Mouse (Mus musculus): ENCODE data around the gene Lrrc29. TPM values are rescaled to one million over a fixed set of nuclear protein-coding genes. Genes with fewer than 3 reads are reported as not detected.

The Lrrc29 gene
- polyA plus RNA-seq, 1 experiment from 2014 or later: 1.1 TPM

- H3K36me3 ChIP-seq (ENCODE audit: control insufficient read depth, insufficient read depth, low read length): no peaks in the 10 kb centered on the region
- DNase-seq (ENCODE audit: low spot score, missing footprints) (peak; percentile 94), ATAC-seq (ENCODE audit: low FRiP score) (peak; percentile 14)
- no peak overlapping the region for H3K27ac ChIP-seq (ENCODE audit: low read depth, low read length)
- WGBS: under 1% methylated on average over 34 of the region's 34 CpGs
- peak overlapping the region; percentile 69 for H3K9ac ChIP-seq (ENCODE audit: low read length)
- no peaks in the 10 kb centered on the region for H3K9me3 ChIP-seq (ENCODE audit: control insufficient read depth, low read length)
- H3K4me1 ChIP-seq (ENCODE audit: control insufficient read depth, insufficient read depth, low read length): peaks cover 19% of the 10 kb centered on the region
- no peaks in the 10 kb centered on the region; the same call in 1 of the 2 replicates for H3K27me3 ChIP-seq (ENCODE audit: control insufficient read depth, insufficient read depth, low read length)
- peak overlapping the region; percentile 62 for H3K4me3 ChIP-seq (ENCODE audit: low read depth, low read length)
- H3K4me2 ChIP-seq: peak overlapping the region; percentile 99
Measured at GRCm38 (mm10) chr8:105346611-105347427, 20.7 kb upstream of the Lrrc29 start.

GRCm38 (mm10) chr8:105345061-105345975 is 19.2 kb upstream of the Lrrc29 start:
- Histone ChIP-seq H3K4me2 (no peak overlapping the region), H3K9ac (ENCODE audit: low read length) (no peak overlapping the region), H3K9me3 (ENCODE audit: control insufficient read depth, low read length) (no peaks in the 10 kb centered on the region), H3K4me3 (ENCODE audit: low read depth, low read length) (no peak overlapping the region), H3K27ac (ENCODE audit: low read depth, low read length) (no peak overlapping the region), H3K4me1 (ENCODE audit: control insufficient read depth, insufficient read depth, low read length) (peaks cover 19% of the 10 kb centered on the region), H3K36me3 (ENCODE audit: control insufficient read depth, insufficient read depth, low read length) (no peaks in the 10 kb centered on the region), H3K27me3 (ENCODE audit: control insufficient read depth, insufficient read depth, low read length) (no peaks in the 10 kb centered on the region; the same call in 1 of the 2 replicates)
- 68% methylated on average over 7 of the region's 7 CpGs for WGBS
- DNase-seq (ENCODE audit: low spot score, missing footprints) (no peak), ATAC-seq (ENCODE audit: low FRiP score) (no peak)

- ATAC-seq (ENCODE audit: low FRiP score) (no peak), DNase-seq (ENCODE audit: low spot score, missing footprints) (no peak)
- H3K4me3 ChIP-seq (ENCODE audit: low read depth, low read length): no peak overlapping the region
- H3K9me3 ChIP-seq (ENCODE audit: control insufficient read depth, low read length): no peaks in the 10 kb centered on the region
- H3K4me2 ChIP-seq: no peak overlapping the region
- no peaks in the 10 kb centered on the region; the same call in 1 of the 2 replicates for H3K27me3 ChIP-seq (ENCODE audit: control insufficient read depth, insufficient read depth, low read length)
- WGBS: 79% methylated on average over 8 of the region's 8 CpGs
- peaks cover 17% of the 10 kb centered on the region for H3K4me1 ChIP-seq (ENCODE audit: control insufficient read depth, insufficient read depth, low read length)
- no peaks in the 10 kb centered on the region for H3K36me3 ChIP-seq (ENCODE audit: control insufficient read depth, insufficient read depth, low read length)
- H3K27ac ChIP-seq (ENCODE audit: low read depth, low read length): no peak overlapping the region
- no peak overlapping the region for H3K9ac ChIP-seq (ENCODE audit: low read length)
Measured at GRCm38 (mm10) chr8:105343791-105344574, 17.9 kb upstream of the Lrrc29 start.

GRCm38 (mm10) chr8:105342768-105343167 is 16.7 kb upstream of the Lrrc29 start:
- WGBS: 84% methylated on average over 4 of the region's 4 CpGs
- no peaks in the 10 kb centered on the region; the same call in 1 of the 2 replicates for H3K27me3 ChIP-seq (ENCODE audit: control insufficient read depth, insufficient read depth, low read length)
- DNase-seq (ENCODE audit: low spot score, missing footprints) (no peak), ATAC-seq (ENCODE audit: low FRiP score) (no peak)
- H3K4me3 ChIP-seq (ENCODE audit: low read depth, low read length): no peak overlapping the region
- no peaks in the 10 kb centered on the region for H3K9me3 ChIP-seq (ENCODE audit: control insufficient read depth, low read length)
- H3K9ac ChIP-seq (ENCODE audit: low read length): no peak overlapping the region
- H3K4me1 ChIP-seq (ENCODE audit: control insufficient read depth, insufficient read depth, low read length): peaks cover 11% of the 10 kb centered on the region
- H3K4me2 ChIP-seq: no peak overlapping the region
- no peak overlapping the region for H3K27ac ChIP-seq (ENCODE audit: low read depth, low read length)
- no peaks in the 10 kb centered on the region for H3K36me3 ChIP-seq (ENCODE audit: control insufficient read depth, insufficient read depth, low read length)

GRCm38 (mm10) chr8:105341399-105341798 is 15.3 kb upstream of the Lrrc29 start:
- no peak for DNase-seq (ENCODE audit: low spot score, missing footprints)
- H3K27me3 ChIP-seq (ENCODE audit: control insufficient read depth, insufficient read depth, low read length): no peaks in the 10 kb centered on the region
- no peak overlapping the region for H3K9ac ChIP-seq (ENCODE audit: low read length)
- WGBS: 63% methylated on average over 8 of the region's 8 CpGs
- H3K4me1 ChIP-seq (ENCODE audit: control insufficient read depth, insufficient read depth, low read length): peaks cover 4% of the 10 kb centered on the region
- no peaks in the 10 kb centered on the region for H3K9me3 ChIP-seq (ENCODE audit: control insufficient read depth, low read length)
- no peak overlapping the region for H3K27ac ChIP-seq (ENCODE audit: low read depth, low read length)
- ATAC-seq (ENCODE audit: low FRiP score): no peak
- no peaks in the 10 kb centered on the region for H3K36me3 ChIP-seq (ENCODE audit: control insufficient read depth, insufficient read depth, low read length)
- H3K4me3 ChIP-seq (ENCODE audit: low read depth, low read length): no peak overlapping the region
- H3K4me2 ChIP-seq: no peak overlapping the region

GRCm38 (mm10) chr8:105339886-105340635 is 14.0 kb upstream of the Lrrc29 start:
- no peak for ATAC-seq (ENCODE audit: low FRiP score)
- Histone ChIP-seq H3K4me2 (no peak overlapping the region), H3K4me1 (ENCODE audit: control insufficient read depth, insufficient read depth, low read length) (no peaks in the 10 kb centered on the region), H3K27me3 (ENCODE audit: control insufficient read depth, insufficient read depth, low read length) (no peaks in the 10 kb centered on the region), H3K9me3 (ENCODE audit: control insufficient read depth, low read length) (no peaks in the 10 kb centered on the region), H3K9ac (ENCODE audit: low read length) (no peak overlapping the region), H3K36me3 (ENCODE audit: control insufficient read depth, insufficient read depth, low read length) (no peaks in the 10 kb centered on the region), H3K27ac (ENCODE audit: low read depth, low read length) (no peak overlapping the region), H3K4me3 (ENCODE audit: low read depth, low read length) (no peak overlapping the region)
- no peak for DNase-seq (ENCODE audit: low spot score, missing footprints)
- WGBS: 83% methylated on average over 6 of the region's 6 CpGs

- H3K4me2 ChIP-seq: no peak overlapping the region
- no peak overlapping the region for H3K9ac ChIP-seq (ENCODE audit: low read length)
- no peak overlapping the region for H3K4me3 ChIP-seq (ENCODE audit: low read depth, low read length)
- no peak for DNase-seq (ENCODE audit: low spot score, missing footprints)
- ATAC-seq (ENCODE audit: low FRiP score): no peak
- H3K27me3 ChIP-seq (ENCODE audit: control insufficient read depth, insufficient read depth, low read length): no peaks in the 10 kb centered on the region
- H3K9me3 ChIP-seq (ENCODE audit: control insufficient read depth, low read length): no peaks in the 10 kb centered on the region
- WGBS: 65% methylated on average over 4 of the region's 4 CpGs
- H3K36me3 ChIP-seq (ENCODE audit: control insufficient read depth, insufficient read depth, low read length): peaks cover 3% of the 10 kb centered on the region; the same call in 1 of the 2 replicates
- H3K27ac ChIP-seq (ENCODE audit: low read depth, low read length): no peak overlapping the region
- H3K4me1 ChIP-seq (ENCODE audit: control insufficient read depth, insufficient read depth, low read length): no peaks in the 10 kb centered on the region
Measured at GRCm38 (mm10) chr8:105338992-105339391, 12.9 kb upstream of the Lrrc29 start.
